Mouse (Mus musculus) erythroblast, adult 5-6 weeks (primary cell): Measurements from ENCODE around the gene Spag9. TPM values are rescaled to one million over a fixed set of nuclear protein-coding genes. Genes with fewer than 3 reads are reported as not detected.
A peak's percentile ranks its signal among the peaks of the same experiment; 100 is the strongest.

ENCODE experiments used
- ATAC-seq: replicated peaks from 2 replicates; pipeline ENCODE4 v1.8.0; 2016; ENCODE audit warnings: moderate number of reproducible peaks, mild to moderate bottlenecking, moderate TSS enrichment, inconsistent platforms; ENCODE audit not compliant: poor library complexity, low FRiP score, severe bottlenecking
- total RNA-seq, 2 experiments: library from RNA; stranded (forward) in 1 of 2; stranded (reverse) in 1 of 2; fragments of 150-400 nt in 1 of 2; fragments of 200-764, 138-1000 nt in 1 of 2; gene quantifications; 2 replicates each; pipeline versions ENCODE4 v1.2.3 to v1.2.4; 2015 to 2017; ENCODE audit warnings: low replicate concordance in 2 of 2

Spag9 gene
- total RNA-seq, 2 experiments from 2014 or later = 18.3 to 25.9 TPM

DNA sequence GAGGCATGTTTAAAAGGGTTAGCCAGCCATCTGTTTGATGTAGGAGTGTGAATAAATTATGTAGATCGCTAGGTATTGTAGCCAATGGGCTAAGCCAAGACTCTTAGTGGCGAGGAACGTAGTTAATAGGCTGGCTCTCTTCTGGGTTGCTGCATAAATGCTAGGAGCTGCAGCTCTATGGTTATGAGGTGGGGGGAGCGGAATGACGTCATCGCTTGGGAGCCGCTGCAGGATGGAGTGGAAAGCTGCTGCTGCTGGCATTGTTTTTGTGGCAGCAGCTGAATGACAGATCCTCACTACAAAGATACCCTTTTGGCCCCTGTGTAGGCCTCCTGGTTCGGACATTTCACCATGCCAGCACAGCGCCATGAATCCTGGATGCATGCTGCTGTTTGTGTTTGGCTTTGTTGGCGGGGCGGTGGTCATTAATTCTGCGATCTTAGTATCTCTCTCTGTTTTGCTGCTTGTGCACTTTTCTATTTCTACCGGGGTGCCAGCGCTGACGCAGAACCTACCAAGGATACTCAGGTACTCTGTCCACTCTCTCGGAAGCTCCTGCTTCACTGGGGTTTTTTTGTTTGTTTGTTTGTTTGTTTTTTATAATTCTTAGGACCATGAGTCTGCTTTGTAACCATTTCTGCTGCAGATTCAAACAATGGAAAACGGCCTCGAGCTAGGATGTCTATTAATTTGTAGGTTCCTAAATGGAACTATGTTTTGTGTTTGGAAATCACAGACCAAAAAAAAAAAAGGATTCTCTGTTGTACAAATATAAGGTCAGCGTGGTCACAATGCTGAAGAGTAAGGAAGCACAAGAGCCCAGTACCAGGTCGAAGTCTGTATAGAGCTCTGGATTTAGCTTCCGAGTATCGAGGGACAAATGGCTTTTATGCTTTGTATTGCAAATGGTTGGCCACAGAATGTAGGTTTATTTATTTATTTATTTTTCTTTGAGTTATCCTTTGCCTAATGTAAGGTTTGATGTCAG is 48.4 kb downstream of the Spag9 start:
- ATAC-seq = no peak

DNA sequence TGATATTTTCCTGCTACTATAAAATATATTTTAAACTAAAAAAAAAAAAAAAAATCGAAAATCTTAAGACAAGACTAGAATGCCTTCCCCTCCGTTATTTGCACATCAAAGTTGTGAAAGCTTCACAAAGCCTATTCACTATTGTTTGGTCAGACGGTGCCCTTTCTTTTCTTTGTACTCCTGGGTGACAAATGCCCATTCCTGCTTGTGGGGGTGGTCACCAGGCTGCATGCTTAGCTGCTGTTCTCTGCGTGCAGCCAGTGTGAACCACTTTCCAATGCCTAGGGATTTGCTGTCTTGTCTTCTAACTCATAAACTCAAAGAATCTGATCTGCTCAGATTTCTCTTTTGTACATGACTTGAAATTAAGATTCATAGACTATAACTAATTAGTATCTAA is 49.1 kb downstream of the Spag9 start:
- no peak for ATAC-seq

DNA sequence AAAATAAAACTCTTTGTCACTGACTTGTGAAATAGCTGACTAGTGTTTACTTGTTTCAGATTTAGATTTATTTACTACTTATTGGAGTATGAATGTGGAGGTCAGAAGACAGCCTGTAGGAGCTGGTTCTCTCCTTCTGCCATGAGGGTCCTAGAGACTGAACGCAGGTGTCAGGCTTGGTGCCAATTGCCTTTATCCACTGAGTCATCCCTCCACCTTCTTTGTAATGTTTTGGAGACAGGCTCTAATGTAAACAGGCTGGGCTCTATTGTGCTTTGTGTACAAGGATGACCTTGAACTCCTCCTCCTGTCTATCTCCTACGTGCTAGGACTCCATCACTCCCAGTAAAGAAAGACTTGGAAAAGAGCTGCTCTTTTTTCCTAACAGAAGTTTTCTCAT is 51.4 kb downstream of the Spag9 start:
- ATAC-seq = no peak

DNA sequence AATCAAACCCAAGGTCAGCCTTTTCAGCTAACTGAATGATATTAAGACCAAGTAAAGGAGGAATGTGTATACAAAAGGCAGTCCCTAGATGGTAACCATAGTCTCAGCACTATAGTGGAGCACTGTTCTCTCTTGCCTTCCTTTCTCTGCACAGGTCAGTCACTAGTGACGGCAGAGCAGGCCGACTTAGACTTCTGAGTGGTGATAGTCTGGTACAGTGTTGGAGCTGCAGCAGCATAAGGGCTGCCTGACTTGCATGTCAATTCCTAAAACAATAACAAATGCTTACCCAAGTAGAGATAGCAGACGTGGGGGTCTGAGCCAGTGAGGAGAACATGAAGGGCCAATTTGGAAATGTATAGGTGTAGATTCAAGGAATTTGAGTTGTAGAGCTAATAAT is 58.3 kb downstream of the Spag9 start:
- ATAC-seq = no peak

DNA sequence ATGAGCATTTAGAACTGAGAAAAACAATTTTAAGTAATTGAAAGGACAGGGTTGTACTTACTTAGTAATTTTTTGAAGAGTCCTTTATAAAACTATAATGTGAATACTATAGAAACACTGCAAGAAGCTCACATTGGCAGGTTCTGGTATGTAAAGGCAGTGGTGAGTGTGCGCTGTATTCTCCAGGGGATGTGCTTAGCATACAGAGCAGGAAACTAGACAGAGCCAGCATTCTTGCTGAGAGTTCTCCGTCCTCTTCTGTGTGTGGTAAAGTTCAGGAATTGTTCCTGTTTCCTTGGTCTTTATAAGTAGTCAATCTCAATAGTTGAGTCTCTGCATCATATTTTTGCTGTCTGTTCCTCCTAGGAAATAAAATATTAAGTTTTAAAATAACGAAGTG is 59.0 kb downstream of the Spag9 start:
- ATAC-seq = no peak

DNA sequence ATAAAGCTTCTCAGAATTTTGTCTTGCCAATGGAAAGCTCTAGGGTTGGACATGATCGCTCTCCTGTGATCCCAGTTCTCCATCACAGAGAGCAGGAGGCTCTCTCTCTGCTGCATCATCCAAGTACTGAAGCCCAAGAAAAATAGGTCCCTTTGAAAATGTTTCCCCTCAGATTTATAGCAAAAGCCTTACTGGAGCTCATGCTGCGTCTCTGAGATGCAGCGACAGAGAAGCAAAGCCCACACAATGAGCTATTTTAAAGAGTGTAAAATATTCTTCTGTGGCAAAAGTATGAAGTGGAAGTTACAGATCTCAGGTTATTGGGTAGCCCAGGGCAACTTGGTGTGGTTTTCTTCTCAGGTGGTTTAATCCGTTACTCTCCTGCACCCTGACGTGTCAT is 68.0 kb downstream of the Spag9 start:
- ATAC-seq = no peak

DNA sequence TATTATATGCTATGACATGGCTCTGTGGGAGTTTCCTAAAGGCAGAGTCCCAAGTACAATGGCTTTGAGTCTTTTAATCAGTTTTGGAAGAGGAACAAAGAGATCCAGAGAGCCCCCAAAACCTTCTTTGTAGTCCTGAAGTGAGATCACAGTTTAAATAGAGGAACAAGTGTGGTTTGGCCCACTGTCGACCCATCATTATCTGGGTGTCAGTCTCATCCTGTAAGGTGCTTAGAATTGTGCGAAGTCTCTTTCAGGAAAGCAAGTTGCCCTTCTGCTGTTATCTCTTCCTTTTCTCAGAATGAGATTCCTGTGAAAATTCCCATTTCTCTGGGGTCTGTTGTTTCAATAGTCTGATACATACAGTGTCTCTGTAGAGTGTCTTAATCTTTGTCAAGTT is 74.6 kb downstream of the Spag9 start:
- no peak for ATAC-seq

DNA sequence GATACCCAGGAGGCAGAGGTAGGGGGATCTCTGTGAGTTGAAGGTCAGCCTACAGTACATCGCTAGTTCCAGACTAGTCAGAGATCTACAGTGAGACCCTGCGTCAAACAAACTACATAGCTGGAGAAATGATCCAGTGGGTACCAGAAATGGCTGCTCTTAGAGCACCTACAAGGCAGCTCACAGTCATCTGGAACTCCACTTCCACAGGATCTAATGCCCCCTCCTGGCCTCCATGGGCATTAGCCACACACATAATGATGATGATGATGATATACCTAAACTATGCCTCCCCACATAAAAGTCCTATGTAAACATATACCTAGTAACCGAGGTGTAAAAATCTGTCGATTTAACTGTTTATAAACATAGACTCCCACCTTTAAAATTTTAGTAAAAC is 77.4 kb downstream of the Spag9 start:
- no peak for ATAC-seq

DNA sequence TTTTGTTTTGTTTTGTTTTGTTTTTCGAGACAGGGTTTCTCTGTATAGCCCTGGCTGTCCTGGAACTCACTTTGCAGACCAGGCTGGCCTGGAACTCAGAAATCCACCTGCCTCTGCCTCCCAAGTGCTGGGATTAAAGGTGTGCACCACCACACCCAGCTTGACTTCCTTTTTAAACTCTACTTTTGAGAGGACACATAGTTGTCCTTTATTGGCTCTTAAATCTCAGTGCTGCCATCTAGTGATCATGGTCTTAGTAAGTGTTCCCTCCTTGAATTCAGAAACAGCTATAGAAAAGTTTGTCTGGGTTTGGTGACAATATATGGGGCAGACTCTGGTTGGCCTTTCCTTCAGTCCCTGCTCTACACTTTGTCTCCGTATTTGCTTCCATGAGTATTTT is 91.1 kb downstream of the Spag9 start:
- peak; percentile 67; the same call in 1 of the 2 replicates for ATAC-seq

DNA sequence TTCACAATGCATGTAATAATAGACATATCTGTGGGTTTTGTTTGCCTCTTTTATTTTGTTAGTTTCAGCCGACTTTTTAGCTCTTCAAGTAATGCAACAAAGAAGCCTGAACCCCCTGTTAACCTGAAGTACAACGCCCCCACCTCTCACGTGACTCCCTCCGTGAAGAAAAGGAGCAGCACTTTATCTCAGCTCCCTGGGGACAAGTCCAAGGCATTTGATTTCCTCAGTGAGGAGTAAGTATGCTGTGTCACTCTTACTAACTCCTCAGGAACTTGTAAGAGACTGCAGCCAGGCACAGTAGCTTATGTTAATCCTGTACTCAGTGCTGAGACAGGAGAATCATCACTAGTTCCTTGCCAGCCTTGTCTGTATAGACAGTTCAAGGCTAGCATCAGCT is 94.6 kb downstream of the Spag9 start:
- ATAC-seq = no peak

DNA sequence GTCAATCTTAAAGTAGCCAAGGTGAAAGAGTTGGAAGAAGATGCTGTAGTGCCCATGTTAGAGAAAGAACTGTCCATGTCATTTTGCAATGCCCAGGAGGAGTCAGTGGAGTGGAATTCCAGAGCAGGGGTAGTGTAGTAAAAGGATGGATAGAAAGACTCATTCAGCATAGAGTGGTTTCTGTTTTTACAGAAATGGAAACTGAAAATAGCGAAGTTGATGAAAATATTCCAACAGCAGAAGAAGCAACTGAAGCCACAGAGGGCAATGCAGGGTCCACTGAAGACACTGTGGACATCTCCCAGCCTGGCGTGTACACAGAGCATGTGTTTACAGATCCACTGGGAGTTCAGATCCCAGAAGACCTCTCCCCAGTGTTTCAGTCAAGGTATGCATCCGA is 101.6 kb downstream of the Spag9 start:
- no peak for ATAC-seq

DNA sequence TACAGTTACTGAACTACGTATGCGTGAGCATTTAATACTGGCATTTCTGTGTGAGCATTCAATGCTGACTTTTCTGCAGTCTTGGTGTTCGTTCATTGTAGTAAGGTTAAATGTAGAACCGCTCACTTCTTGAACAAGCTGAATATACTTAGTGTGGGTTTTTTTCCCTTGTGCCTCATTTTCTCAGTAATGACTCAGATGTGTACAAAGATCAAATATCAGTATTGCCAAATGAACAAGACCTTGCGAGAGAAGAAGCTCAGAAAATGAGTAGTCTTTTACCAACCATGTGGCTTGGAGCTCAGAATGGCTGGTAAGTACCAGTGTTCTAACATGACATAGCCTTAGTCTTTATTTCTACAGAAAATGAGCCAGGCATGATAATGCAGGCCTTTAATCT is 102.9 kb downstream of the Spag9 start:
- ATAC-seq = no peak

DNA sequence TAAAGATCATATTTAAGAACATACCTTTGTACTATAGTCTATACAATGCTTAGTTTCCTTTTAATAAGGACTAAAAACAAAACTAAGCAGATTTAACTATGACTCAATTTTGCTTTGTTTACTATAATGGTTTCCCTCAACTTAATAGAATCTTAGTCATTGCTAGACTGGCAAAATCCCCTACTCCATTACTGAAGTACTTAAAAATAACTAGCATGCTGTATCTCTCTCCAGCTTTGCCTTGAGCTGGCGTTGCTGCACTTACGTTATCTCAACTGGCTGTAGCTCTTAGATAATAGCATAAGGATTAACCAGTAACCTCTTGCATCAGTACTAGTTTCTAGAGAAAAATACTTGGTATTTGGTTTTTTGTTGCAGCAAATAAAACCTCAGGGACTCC is 117.9 kb downstream of the Spag9 start:
- ATAC-seq = peak; percentile 87

DNA sequence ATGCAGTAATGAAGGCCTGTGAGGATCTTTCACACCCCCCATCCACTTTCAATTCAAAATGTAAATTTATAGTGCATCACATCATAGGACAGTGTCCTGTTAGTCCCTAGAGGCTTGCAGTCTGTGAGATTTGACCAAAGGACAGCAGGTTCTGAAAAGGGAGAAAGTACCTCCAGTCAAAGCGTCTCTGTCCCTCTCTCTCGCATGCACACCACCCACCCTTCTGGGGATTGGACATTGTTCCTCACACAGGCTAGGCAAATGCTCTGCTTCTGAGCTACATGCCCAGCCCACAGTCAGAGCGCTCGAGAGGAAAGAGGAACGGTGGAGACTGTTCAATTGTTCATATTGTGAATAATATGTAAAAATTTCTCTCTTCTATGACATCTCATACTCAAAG is 119.5 kb downstream of the Spag9 start:
- no peak for ATAC-seq

DNA sequence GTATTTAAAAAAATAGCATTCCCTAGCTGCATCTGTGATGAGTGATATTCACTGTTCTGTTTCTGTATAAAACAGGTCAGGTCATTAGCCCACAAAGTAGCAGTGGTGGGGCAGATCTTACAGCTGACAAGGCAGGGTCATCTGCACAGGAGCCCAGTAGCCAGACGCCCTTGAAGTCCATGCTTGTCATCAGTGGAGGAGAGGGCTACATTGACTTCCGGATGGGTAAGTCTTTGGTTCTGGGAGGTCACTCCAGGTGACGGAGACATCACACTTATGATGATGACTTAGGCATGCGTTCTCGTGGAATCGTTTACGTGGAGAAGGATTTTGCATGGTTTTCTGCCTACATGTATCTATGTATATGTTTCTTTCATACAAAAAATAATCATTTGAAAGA is 120.8 kb downstream of the Spag9 start:
- no peak for ATAC-seq

DNA sequence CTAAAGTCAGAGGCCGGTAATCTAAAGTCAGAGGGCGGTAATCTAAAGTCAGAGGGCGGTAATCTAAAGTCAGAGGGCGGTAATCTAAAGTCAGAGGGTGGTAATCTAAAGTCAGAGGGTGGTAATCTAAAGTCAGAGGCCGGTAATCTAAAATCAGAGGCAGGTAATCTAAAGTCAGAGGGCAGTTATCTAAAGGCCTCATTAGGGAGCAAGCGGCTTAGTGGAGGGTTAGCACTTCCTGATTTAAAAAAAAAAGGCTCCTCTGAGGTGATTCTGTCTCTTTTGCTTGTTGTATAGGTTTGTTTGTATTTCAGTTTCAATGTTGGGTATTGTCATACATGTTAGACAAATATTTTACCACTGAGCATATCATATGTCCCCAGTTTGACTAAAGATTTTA is 121.9 kb downstream of the Spag9 start:
- no peak for ATAC-seq

DNA sequence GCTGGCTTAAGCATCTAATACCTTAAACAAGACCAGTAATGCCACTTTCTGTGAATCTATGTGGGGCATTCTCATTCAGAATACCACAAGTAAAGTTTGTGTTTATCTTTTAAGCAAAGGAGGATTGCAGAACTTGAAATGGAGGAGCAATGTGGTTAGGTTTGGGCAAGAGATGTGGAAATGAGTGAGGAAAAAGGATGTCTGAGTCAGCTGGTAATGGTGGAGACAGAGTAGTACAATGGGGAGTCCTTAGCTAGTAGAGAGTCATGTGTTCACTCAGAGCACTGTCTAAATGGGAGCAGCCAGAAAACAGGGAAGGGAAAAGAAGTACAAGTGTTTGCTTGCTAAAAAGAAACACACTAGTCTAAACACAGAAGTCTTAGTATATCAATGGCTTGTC is 122.7 kb downstream of the Spag9 start:
- no peak for ATAC-seq

DNA sequence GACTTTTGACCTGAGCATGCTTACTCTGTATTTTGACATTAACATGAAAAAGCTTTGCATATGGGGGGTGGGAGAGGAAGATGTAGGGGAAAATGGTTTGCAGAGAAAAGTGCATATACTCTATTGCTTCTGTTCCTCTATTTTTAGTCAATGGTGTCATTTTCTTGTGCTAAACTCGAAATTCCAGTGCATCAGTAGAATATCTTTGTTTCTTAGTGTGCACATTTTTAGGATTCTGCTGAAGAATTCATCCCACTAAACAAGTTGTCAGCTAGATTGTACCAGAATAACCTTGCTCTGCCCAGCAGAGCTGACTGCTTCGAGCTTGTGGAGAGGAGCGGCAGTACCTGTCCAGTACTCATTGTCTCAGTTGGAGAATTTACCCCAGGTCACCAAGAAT is 124.8 kb downstream of the Spag9 start:
- ATAC-seq = no peak

DNA sequence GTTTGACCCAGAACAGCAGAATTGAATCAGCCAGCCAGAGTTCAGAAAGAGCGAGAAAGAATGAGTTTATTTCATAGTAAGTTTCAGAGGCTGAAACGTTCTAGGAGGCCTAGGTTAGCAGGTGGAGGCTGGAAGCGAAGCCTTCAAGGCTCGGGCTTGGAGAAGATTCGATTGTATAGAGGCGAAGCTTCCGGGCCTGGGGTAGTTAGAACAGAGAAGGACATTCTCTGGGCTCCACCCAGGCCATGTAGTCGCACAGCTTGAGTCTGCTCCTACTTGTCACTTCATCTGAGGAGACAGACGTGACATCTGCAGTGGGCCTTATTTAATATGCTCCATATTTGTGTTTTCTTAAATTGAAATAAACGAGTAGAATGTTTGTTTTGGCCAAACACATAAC is 125.6 kb downstream of the Spag9 start:
- ATAC-seq = no peak

DNA sequence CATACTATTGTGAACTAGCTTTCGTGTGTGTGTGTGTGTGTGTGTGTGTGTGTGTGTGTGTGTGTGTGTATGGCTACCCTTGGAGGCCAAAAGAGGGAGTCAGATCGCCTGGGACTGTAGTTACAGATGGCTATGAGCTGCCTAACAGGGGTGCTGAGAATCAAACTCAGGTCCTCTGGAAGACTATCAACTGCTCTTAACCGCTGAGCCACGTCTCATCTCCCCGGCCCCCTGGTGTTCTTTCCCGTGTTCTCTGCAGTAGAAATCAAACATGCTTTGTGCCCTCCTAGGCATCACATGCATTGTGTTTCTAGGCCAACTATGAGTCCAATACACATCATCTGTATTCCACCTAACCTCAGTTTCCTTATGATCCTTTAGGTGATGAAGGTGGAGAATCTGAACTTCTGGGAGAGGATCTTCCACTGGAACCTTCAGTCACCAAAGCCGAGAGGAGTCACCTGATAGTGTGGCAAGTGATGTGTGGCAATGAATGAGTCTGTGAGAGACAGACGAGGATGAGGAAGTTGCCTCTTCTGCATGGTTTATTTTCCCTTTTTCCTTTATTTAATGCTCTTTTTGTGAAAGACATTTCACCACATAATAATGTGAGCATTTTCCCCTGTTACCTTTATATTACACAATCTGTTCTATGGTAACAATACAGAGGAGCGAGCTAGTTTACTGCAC is 126.6 kb downstream of the Spag9 start:
- ATAC-seq = no peak

DNA sequence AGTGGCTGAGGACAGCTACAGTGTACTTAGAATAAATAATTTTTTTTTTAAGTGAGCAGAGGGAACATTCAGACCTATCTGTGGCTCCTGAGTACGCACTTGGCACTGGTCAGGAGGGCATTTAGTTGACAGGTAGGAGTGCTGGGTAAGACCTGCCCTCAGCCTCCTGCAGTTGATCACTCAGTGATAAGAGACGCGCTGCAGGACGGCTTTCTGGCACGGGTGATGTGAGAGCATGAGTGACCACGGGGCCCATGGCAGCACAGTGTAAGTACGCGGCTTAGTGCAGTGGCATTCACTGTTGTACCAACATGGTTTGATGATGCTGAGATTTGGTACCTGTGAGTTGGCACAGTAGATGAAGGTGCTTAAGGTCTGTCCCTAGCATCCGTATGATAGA is 130.8 kb downstream of the Spag9 start:
- ATAC-seq = no peak
